Mouse (Mus musculus): ENCODE measurements around the gene Lrrc8d.

DNA sequence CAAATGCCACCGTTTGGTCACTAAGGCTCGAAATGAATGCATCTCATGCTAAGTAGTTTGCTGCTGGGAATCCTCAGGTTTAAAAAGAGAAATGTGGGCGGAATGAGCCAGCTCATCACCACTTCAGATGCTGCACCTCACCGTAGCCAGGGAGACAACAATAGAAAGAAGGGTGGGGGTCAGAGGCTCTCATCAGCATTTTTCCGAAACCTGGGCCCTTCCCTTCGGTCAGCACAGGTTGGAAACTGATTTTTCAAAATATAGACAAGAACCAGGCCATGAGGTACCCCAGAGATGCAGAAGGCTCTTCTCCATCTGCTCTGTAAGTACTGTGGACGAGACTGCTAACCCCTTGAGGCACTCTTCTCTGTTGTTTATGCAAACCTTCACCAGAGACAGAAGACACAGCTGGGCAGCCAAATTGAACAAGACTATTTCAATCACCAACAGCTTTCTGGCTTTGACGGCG is 17.6 kb upstream of the Lrrc8d start:
- TF ChIP-seq FLI1 (IDR thresholded peaks at IDR 0.05; ENCODE audit: low read length), result no peak
- TF ChIP-seq GATA1 (IDR thresholded peaks at IDR 0.05; ENCODE audit: borderline replicate concordance, low read length), result no peak

Data from megakaryocyte, embryonic 14.5 days (primary cell).